Mouse (Mus musculus) stomach, postnatal 0 days (tissue): ENCODE measurements around the gene Pcbp1. TPM values are rescaled to one million over a fixed set of nuclear protein-coding genes. Genes with fewer than 3 reads are reported as not detected.

ENCODE experiments used
- ATAC-seq: fragments of 200-750 bp; cut with Nextera tagmentation; 2 replicates; pipeline ENCODE4 v1.8.0; 2017; ENCODE audit not compliant: low FRiP score, low TSS enrichment
- DNase-seq: peaks from one replicate; pipeline ENCODE4 v3.0.0-alpha.2; 2016; ENCODE audit warnings: low spot score
- H3K27ac ChIP-seq: fragments of 300-500 bp; sonication (generic); replicated peaks from 2 replicates; pipeline ENCODE4 v1.5.1; 2014; ENCODE audit warnings: mild to moderate bottlenecking, control low read depth
- H3K27me3 ChIP-seq: fragments of 300-500 bp; sonication (generic); 2 replicates; pipeline ENCODE4 v1.6.1; 2014; ENCODE audit warnings: low read length; ENCODE audit not compliant: control insufficient read depth, insufficient read depth
- H3K36me3 ChIP-seq: fragments of 300-500 bp; sonication (generic); 2 replicates; pipeline ENCODE4 v1.6.1; 2014; ENCODE audit warnings: low read length, mixed read lengths; ENCODE audit not compliant: control insufficient read depth, insufficient read depth
- H3K4me1 ChIP-seq: fragments of 300-500 bp; sonication (generic); replicated peaks from 2 replicates; pipeline ENCODE4 v1.6.1; 2014; ENCODE audit warnings: antibody characterized with exemption; ENCODE audit not compliant: control insufficient read depth, insufficient read depth
- H3K4me2 ChIP-seq: fragments of 300-500 bp; sonication (generic); replicated peaks from 2 replicates; pipeline ENCODE4 v1.6.1; 2014; ENCODE audit warnings: low read depth, mild to moderate bottlenecking, control low read depth, moderate library complexity
- H3K4me3 ChIP-seq: fragments of 300-500 bp; sonication (generic); 2 replicates; pipeline ENCODE4 v1.5.1; 2014; ENCODE audit warnings: low read depth, low read length, control low read depth
- H3K9ac ChIP-seq: fragments of 300-500 bp; sonication (generic); 2 replicates; pipeline ENCODE4 v1.6.1; 2014; ENCODE audit warnings: mild to moderate bottlenecking, low read length, control low read depth, mixed read lengths
- H3K9me3 ChIP-seq: fragments of 300-500 bp; sonication (generic); 2 replicates; pipeline ENCODE4 v1.6.1; 2016; ENCODE audit warnings: low read length; ENCODE audit not compliant: control insufficient read depth
- CTCF ChIP-seq: IDR thresholded peaks from 2 replicates; pipeline ENCODE4 v1.5.1; 2016; ENCODE audit warnings: antibody characterized with exemption, low read depth, mild to moderate bottlenecking, moderate library complexity
- EP300 ChIP-seq: optimal IDR thresholded peaks from 2 replicates; pipeline ENCODE3; 2016; ENCODE audit warnings: antibody characterized with exemption
- WGBS: fragments of 180-500 bp; shearing (Covaris S2); extraction: QIAGEN DNeasy Blood & Tissue Kit; methylation state at CpG from one replicate; pipeline ENCODE4 v1.1.7; 2014; 5-methylcytosine and 5-hydroxymethylcytosine counted together
- polyA plus RNA-seq: library from polyadenylated mRNA; unstranded; fragments of >200 nt; fragmentation: Nextera tagmentation; extraction: Ambion mirVana; gene quantifications from 2 replicates; pipeline ENCODE4 v1.2.1, GENCODE M21; 2015

The Pcbp1 gene
- polyA plus RNA-seq, 1 experiment from 2014 or later, result 337 TPM

- H3K9ac ChIP-seq, result peak overlapping the region; percentile 59
- peak overlapping the region; percentile 42 for H3K4me2 ChIP-seq
- TF ChIP-seq EP300 (peak; percentile 48), CTCF (peak; percentile 69)
- H3K9me3 ChIP-seq, result no peaks in the 10 kb centered on the region
- no peak overlapping the region for H3K4me3 ChIP-seq
- no peaks in the 10 kb centered on the region for H3K27me3 ChIP-seq
- H3K36me3 ChIP-seq, result no peaks in the 10 kb centered on the region
- peak; percentile 95 for DNase-seq
- 5% methylated on average over 24 of the region's 24 CpGs for WGBS
- peak overlapping the region; percentile 98 for H3K27ac ChIP-seq
- peak; percentile 97 for ATAC-seq
- H3K4me1 ChIP-seq, result peaks cover 6% of the 10 kb centered on the region; the same call in 1 of the 2 replicates
These were observed 38.6 kb downstream of the Pcbp1 start for GRCm38 (mm10) chr6:86487358-86488148.

- H3K4me1 ChIP-seq, result peaks cover 6% of the 10 kb centered on the region; the same call in 1 of the 2 replicates
- no peak overlapping the region; the same call in 1 of the 2 replicates for H3K27ac ChIP-seq
- no peak overlapping the region for H3K9ac ChIP-seq
- WGBS, result 65% methylated on average over 6 of the region's 7 CpGs
- no peaks in the 10 kb centered on the region for H3K9me3 ChIP-seq
- no peak for ATAC-seq
- TF ChIP-seq CTCF (no peak), EP300 (no peak)
- no peak overlapping the region for H3K4me3 ChIP-seq
- DNase-seq, result no peak
- no peaks in the 10 kb centered on the region for H3K27me3 ChIP-seq
- no peaks in the 10 kb centered on the region for H3K36me3 ChIP-seq
- no peak overlapping the region for H3K4me2 ChIP-seq
These were observed 40.0 kb downstream of the Pcbp1 start for GRCm38 (mm10) chr6:86485943-86486640.

GRCm38 (mm10) chr6:86481871-86482270 lies 44.2 kb downstream of the Pcbp1 start:
- Histone ChIP-seq H3K9ac (no peak overlapping the region), H3K9me3 (no peaks in the 10 kb centered on the region), H3K4me2 (no peak overlapping the region), H3K27ac (no peak overlapping the region), H3K4me1 (no peaks in the 10 kb centered on the region), H3K27me3 (no peaks in the 10 kb centered on the region), H3K36me3 (no peaks in the 10 kb centered on the region), H3K4me3 (no peak overlapping the region)
- TF ChIP-seq CTCF (no peak), EP300 (no peak)
- DNase-seq, result no peak
- peak; percentile 66; the same call in 1 of the 2 replicates for ATAC-seq
- 74% methylated on average over 5 of the region's 5 CpGs for WGBS

GRCm38 (mm10) chr6:86480189-86480831 lies 45.8 kb downstream of the Pcbp1 start:
- Histone ChIP-seq H3K27me3 (no peaks in the 10 kb centered on the region), H3K4me2 (peak overlapping the region; percentile 53), H3K27ac (peak overlapping the region; percentile 85), H3K9ac (peak overlapping the region; percentile 53), H3K4me3 (peak overlapping the region; percentile 15; the same call in 1 of the 2 replicates), H3K9me3 (no peaks in the 10 kb centered on the region), H3K4me1 (no peaks in the 10 kb centered on the region), H3K36me3 (no peaks in the 10 kb centered on the region)
- 20% methylated on average over 9 of the region's 9 CpGs for WGBS
- DNase-seq (no peak), ATAC-seq (no peak; the same call in 1 of the 2 replicates)
- TF ChIP-seq EP300 (no peak), CTCF (no peak)

GRCm38 (mm10) chr6:86479816-86480188 lies 46.3 kb downstream of the Pcbp1 start:
- H3K4me2 ChIP-seq, result peak overlapping the region; percentile 53; the same call in 1 of the 2 replicates
- ATAC-seq (no peak), DNase-seq (no peak)

More at GRCm38 (mm10) chr6:86479816-86480188, 46.3 kb downstream of the Pcbp1 start:
- no peak for TF ChIP-seq CTCF
- TF ChIP-seq EP300, result no peak
- Histone ChIP-seq H3K4me3 (no peak overlapping the region), H3K9ac (no peak overlapping the region), H3K4me1 (no peaks in the 10 kb centered on the region), H3K9me3 (no peaks in the 10 kb centered on the region), H3K27me3 (no peaks in the 10 kb centered on the region), H3K36me3 (no peaks in the 10 kb centered on the region), H3K27ac (peak overlapping the region; percentile 85; the same call in 1 of the 2 replicates)
